Mouse (Mus musculus) spleen, adult 18-20 months (tissue): ENCODE data around the gene Dglucy.
A peak's percentile ranks its signal among the peaks of the same experiment; 100 is the strongest.

ENCODE experiments used
- DNase-seq, 2 experiments: peaks; one replicate each; pipeline ENCODE4 v3.0.0; 2022; ENCODE audit warnings: mixed read lengths in 2 of 2

The Dglucy gene

DNA sequence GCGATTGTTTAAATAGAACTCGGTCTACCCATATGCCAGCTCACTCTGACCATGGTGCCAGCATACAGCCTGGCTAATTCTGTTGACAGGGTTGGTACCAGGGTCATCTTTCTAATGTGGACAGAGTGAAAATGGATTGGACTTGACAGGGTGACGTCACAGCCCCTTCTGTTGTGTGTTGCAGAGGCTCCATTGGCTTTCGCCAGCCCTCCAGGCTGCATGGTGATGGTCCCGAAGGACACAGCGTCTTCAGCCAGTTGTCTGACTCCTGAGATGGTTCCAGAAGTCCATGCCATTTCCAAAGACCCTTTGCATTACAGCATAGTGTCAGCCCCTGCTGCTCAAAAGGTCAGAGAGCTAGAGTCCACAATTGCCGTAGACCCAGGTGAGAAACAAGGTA lies 65.7 kb downstream of the Dglucy start:
- no peak for DNase-seq

DNA sequence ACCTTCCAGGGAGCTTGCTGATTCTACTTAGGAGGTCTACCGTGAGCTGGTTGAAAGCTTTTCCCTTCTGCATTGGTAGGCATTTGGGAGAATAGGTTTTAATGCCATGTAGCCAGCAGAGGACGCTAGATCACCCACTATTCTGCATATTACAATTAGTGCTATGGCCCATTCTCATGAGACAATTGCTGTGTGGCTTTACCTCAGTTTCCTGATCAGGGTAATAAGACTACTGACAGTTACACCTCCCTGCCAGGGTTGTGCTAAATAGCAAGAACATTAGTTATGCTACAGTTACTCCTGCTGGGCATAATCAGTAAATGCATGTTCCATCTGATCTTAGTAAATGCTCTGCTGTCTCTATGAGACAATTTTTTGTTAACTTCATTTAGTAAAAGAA lies 67.0 kb downstream of the Dglucy start:
- no peak for DNase-seq

GRCm38 (mm10) chr12:100846566-100846965 lies 67.7 kb downstream of the Dglucy start:
- DNase-seq: no peak

- no peak for DNase-seq
Measured at GRCm38 (mm10) chr12:100847437-100848080, 68.7 kb downstream of the Dglucy start.

DNA sequence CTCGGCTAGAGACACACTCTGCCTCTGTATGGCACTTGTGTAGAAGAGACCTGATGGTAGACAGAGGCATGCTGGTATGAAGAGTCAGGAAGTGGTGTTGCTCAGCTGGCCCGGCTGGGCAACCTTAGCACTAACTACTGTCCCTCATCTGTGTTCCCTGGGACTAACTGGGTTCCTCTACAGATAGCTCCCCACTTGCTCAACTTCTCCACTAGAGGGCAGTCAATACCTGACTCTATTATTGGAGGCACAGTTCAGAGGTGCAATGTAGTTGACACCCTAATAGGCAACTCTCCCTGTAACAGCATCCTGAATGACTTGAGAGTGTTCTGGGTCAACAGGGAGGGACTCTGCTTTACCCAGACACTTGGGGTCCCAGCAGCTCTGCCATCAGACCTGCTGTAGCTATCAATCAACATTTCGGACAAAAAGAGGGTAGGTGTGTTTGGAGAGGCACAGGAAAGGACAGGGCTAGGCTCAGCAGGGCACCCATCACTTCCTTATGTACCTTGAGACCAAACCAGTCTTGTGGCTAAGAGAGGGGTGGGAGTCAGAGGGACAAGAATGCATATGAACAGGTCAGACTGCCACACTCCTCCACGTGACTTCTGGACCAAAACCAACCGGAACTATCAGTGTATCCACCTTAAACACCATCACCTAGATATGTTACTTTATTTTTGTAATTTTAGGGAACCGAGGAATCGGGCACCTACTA lies 70.7 kb downstream of the Dglucy start:
- DNase-seq: peak in 1 of 2 experiments; percentile 22

DNA sequence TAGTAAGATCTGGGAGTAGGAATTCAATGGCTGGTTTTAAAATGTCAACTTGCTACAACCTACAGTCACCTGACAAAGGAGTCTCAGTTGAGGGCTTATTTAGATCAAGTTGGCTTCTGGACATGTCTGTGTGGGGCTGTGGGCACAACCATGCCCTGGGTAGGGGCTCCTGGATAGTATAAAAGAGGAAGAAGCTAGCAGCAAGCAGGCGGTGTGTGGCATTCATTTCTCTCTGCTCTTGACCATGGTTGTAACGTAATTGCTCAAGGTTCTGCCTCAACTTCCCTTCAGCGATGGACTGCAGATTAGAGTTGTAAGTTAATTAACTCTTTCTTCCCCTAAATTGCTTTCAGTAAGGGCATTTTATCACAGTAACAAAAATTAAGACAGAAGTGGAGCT lies 73.5 kb downstream of the Dglucy start:
- no peak for DNase-seq

GRCm38 (mm10) chr12:100856337-100856736 lies 77.5 kb downstream of the Dglucy start:
- DNase-seq: no peak

- peak in 1 of 2 experiments; percentile 38 for DNase-seq
Measured at GRCm38 (mm10) chr12:100857791-100858190, 78.9 kb downstream of the Dglucy start.

- DNase-seq: no peak
Measured at GRCm38 (mm10) chr12:100862272-100862671, 83.4 kb downstream of the Dglucy start.

DNA sequence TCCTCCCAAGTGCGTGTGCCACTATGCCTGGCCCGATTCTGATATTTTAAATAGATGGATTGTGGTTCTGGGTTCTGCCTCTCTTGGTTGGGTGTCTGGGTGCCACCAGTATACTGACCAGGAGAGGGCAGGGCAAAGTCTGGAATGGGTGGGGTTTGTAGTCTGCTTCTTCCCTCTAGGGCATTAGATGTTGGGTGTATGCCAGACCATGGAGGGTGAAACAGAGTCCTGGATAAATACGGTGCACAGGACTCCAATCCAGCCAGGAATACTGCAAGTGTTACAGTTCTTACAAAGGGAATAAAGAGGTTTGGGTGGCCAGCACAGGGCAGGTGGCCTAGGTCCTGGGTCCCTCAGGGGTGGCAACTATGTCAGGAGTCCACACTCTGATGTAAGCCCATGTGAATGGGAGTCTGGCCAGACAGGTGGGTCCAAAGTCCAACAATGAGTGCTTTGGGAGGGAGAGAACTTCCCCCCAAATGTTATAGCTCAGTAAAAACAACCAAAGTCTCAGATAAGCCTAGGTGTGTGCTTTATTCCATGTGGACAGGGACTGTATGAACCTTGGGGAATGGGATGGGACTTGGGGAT lies 84.1 kb downstream of the Dglucy start:
- DNase-seq: no peak

DNA sequence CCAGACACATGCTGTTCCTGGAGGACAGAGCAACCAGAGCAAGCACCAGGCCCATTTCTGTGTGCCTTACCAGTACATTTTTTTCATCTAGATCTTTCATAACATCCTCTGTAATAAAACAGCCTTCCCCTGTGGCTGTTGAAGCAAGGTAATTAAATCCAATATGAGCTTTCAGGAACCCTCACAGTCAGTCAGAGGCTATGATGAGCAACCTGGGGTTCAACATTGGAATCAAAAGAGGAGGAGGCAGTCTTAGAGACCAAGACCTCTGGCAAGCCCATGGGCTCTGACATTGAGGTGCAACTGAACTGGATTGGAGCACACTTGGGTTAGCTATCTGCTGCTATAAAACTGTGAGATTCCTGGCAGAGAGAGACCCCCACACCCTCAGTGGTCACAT lies 86.2 kb downstream of the Dglucy start:
- no peak for DNase-seq

- no peak for DNase-seq
Measured at GRCm38 (mm10) chr12:100865509-100866078, 86.7 kb downstream of the Dglucy start.

- DNase-seq: no peak
Measured at GRCm38 (mm10) chr12:100867097-100867496, 88.2 kb downstream of the Dglucy start.

- DNase-seq: no peak
Measured at GRCm38 (mm10) chr12:100868049-100868622, 89.3 kb downstream of the Dglucy start.

GRCm38 (mm10) chr12:100871234-100871633 lies 92.4 kb downstream of the Dglucy start:
- no peak for DNase-seq

- DNase-seq: no peak
Measured at GRCm38 (mm10) chr12:100871841-100872240, 93.0 kb downstream of the Dglucy start.

DNA sequence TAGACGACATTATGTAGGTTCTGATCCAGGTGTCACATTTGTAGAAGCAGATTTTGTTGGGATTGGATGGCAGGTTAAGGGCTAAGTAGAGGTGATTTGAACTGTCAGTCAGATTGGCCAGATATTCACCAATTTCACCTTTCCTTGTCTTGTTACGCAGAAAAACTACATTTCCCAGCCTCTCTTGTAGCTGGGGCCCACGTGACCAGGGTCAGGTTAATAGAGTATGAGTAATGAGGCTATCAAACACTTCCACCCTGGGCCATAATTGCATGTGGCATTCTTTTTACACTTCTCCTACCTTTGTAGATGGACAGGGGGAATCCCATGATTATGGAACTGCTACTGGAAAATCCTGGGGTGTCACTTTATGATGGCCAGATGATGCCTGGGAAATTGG lies 94.8 kb downstream of the Dglucy start:
- no peak for DNase-seq

GRCm38 (mm10) chr12:100875553-100875952 lies 96.7 kb downstream of the Dglucy start:
- DNase-seq: no peak

- no peak for DNase-seq
Measured at GRCm38 (mm10) chr12:100875960-100876359, 97.1 kb downstream of the Dglucy start.

DNA sequence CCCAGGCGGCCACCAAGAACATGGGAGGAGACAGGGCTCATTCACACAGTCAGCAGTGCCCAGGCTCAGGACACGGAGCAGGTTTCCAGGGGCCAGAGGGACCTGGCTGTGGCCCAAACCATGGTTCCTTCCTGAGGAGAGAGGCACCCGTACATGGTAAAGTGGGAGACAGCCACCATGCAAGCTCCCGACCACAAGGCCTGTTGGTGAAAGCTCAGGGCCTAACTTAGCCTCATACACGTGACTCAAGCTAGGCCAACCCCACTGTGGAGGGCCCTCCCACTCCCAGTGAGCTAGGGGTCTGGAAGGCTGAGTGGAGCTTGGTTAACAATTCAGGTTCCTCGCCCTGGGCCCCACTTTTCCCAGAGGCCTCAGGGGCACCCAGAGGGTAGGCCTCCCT lies 99.1 kb downstream of the Dglucy start:
- DNase-seq: no peak

DNA sequence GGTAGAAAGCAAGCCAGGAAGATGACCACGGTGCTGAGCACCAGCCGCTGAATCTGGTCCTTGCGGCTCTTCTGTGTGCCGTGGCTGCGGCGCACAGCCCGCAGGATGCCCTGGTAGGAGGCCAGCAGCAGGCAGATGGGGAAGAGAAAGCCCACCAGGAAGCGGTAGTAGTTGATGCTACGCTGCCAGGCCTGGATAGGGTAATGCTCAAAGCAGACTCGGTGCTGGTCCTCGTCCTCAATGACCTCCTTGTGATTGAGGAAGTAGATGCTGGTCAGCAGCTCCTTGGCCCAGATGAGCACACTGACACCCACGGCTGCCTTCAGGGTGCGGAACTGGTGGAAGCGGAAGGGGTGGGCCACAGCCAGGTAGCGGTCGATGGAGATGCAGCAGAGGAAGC lies 99.7 kb downstream of the Dglucy start:
- DNase-seq: no peak

GRCm38 (mm10) chr12:100883168-100883567 lies 104.3 kb downstream of the Dglucy start:
- DNase-seq: peak in 1 of 2 experiments; percentile 14

GRCm38 (mm10) chr12:100885585-100885984 lies 106.7 kb downstream of the Dglucy start:
- DNase-seq: no peak
